In the genomic region with DNA sequence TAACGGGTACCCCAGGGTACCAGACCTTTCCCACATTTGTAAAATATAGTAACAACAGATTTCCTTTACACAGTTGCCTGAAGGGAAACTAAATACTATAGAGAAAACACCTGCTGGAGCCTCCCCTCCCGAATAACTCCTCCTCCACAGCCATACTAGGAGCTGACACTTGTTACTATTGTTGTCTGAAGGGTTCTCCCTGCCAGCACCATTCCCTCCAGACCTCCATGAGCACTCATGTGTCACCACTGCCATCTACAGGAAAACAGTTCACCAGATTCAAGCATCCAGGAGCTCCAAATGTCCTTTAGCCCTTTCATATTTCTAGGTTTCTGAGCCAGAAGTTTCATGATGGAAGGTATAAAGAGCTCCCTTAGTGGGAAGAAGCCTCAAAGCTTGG, we compare ENCODE assay signal across 8 mouse cellular contexts. TPM values are rescaled to one million over a fixed set of nuclear protein-coding genes. Genes with fewer than 3 reads are reported as not detected.
DNase-seq lines count a peak whose midpoint lies in the region; ATAC-seq and TF ChIP-seq lines count a peak whose summit lies in the region.

No protein-coding gene starts in this region.

- no peaks in the 10 kb centered on the region for H3K9me3 ChIP-seq in ES-Bruce4 (replicated peaks; ENCODE audit: control insufficient read depth, insufficient read depth, low read length, poor library complexity, severe bottlenecking)
- no peaks in the 10 kb centered on the region for H3K9me3 ChIP-seq in embryonic facial prominence, embryonic 10.5 days
- H3K9me3 ChIP-seq in heart, embryonic 14.5 days (ENCODE audit: control insufficient read depth, low read length) = no peaks in the 10 kb centered on the region
- no peaks in the 10 kb centered on the region for H3K9me3 ChIP-seq in lung, embryonic 15.5 days
- H3K9me3 ChIP-seq in stomach, embryonic 15.5 days = no peaks in the 10 kb centered on the region

- H3K4me1 ChIP-seq in ES-Bruce4 (ENCODE audit: control insufficient read depth, insufficient read depth, low read length) = peaks cover 7% of the 10 kb centered on the region
- peaks cover 71% of the 10 kb centered on the region for H3K4me1 ChIP-seq in embryonic facial prominence, embryonic 10.5 days
- peaks cover 3 to 10% of the 10 kb centered on the region in 2 experiments; a peak in 3 of 4 replicates for H3K4me1 ChIP-seq in heart, embryonic 14.5 days (ENCODE audit: control insufficient read depth in 2 of 2, insufficient read depth in 2 of 2, low read length in 2 of 2)
- peaks cover 56% of the 10 kb centered on the region for H3K4me1 ChIP-seq in lung, embryonic 15.5 days
- peaks cover 45% of the 10 kb centered on the region for H3K4me1 ChIP-seq in stomach, embryonic 15.5 days

- no peak for TF ChIP-seq EP300 in ES-Bruce4 (IDR thresholded peaks at IDR 0.05; ENCODE audit: insufficient read depth, low read depth, low read length)

- H3K9ac ChIP-seq in ES-Bruce4 (ENCODE audit: low read depth, poor library complexity, severe bottlenecking) = no peak overlapping the region
- no peak overlapping the region for H3K9ac ChIP-seq in heart, embryonic 14.5 days (ENCODE audit: low read length)
- no peak overlapping the region for H3K9ac ChIP-seq in lung, embryonic 15.5 days
- no peak overlapping the region for H3K9ac ChIP-seq in stomach, embryonic 15.5 days

- TF ChIP-seq POLR2A in ES-Bruce4 (IDR thresholded peaks at IDR 0.05; ENCODE audit: insufficient read depth, low read length) = no peak

- peak; percentile 51 for TF ChIP-seq CTCF in ES-Bruce4 (IDR thresholded peaks at IDR 0.05; ENCODE audit: low read depth, low read length)

- no peaks in the 10 kb centered on the region for H3K27me3 ChIP-seq in ES-Bruce4 (ENCODE audit: control insufficient read depth, insufficient read depth, low read length, poor library complexity, severe bottlenecking)
- no peaks in the 10 kb centered on the region for H3K27me3 ChIP-seq in embryonic facial prominence, embryonic 10.5 days (replicated peaks; ENCODE audit: low read depth, poor library complexity, severe bottlenecking)
- no peaks in the 10 kb centered on the region for H3K27me3 ChIP-seq in heart, embryonic 14.5 days (ENCODE audit: control insufficient read depth, insufficient read depth, low read length)
- no peaks in the 10 kb centered on the region for H3K27me3 ChIP-seq in lung, embryonic 15.5 days
- no peaks in the 10 kb centered on the region for H3K27me3 ChIP-seq in stomach, embryonic 15.5 days (replicated peaks)

- 47% methylated on average over 2 of the region's 2 CpGs for WGBS in embryonic facial prominence, embryonic 10.5 days
- WGBS in heart, embryonic 14.5 days = 38% methylated on average over 2 of the region's 2 CpGs
- WGBS in lung, embryonic 15.5 days = 43% methylated on average over 2 of the region's 2 CpGs
- 44% methylated on average over 2 of the region's 2 CpGs for WGBS in stomach, embryonic 15.5 days

- 0 out of 2 replicates have a peak, but pooled peaks have one; percentile 69 for ATAC-seq in heart, embryonic 14.5 days (ENCODE audit: insufficient number of reproducible peaks, insufficient read depth, low FRiP score, low read depth)
- peak; percentile 50; the same call in 1 of the 2 replicates for ATAC-seq in lung, embryonic 15.5 days (ENCODE audit: borderline replicate concordance, extremely low read depth, low FRiP score, low TSS enrichment)
- ATAC-seq in stomach, embryonic 15.5 days (ENCODE audit: insufficient read depth, low FRiP score, low read depth) = peak; percentile 33; the same call in 1 of the 2 replicates

- peak; percentile 54 for DNase-seq in adrenal gland, adult 8-10 months
- peak; percentile 64 for DNase-seq in embryonic facial prominence, embryonic 10.5 days (ENCODE audit: low spot score)
- DNase-seq in kidney, postnatal 14 days = peak; percentile 72
- DNase-seq in urinary bladder, adult 2 months (ENCODE audit: low spot score) = no peak

- no peak overlapping the region for H3K4me3 ChIP-seq in ES-Bruce4 (ENCODE audit: low read depth, low read length)
- no peak overlapping the region for H3K4me3 ChIP-seq in embryonic facial prominence, embryonic 10.5 days
- no peak overlapping the region for H3K4me3 ChIP-seq in heart, embryonic 14.5 days (ENCODE audit: control insufficient read depth in 1 of 2, insufficient read depth in 1 of 2, low read depth in 1 of 2, low read length in 2 of 2)
- H3K4me3 ChIP-seq in lung, embryonic 15.5 days = no peak overlapping the region
- no peak overlapping the region for H3K4me3 ChIP-seq in stomach, embryonic 15.5 days (replicated peaks)

- H3K36me3 ChIP-seq in ES-Bruce4 (ENCODE audit: control insufficient read depth, insufficient read depth, low read length, poor library complexity, severe bottlenecking) = no peaks in the 10 kb centered on the region
- no peaks in the 10 kb centered on the region for H3K36me3 ChIP-seq in embryonic facial prominence, embryonic 10.5 days (replicated peaks)
- H3K36me3 ChIP-seq in heart, embryonic 14.5 days (ENCODE audit: control insufficient read depth, insufficient read depth, low read length) = no peaks in the 10 kb centered on the region
- H3K36me3 ChIP-seq in lung, embryonic 15.5 days = no peaks in the 10 kb centered on the region
- no peaks in the 10 kb centered on the region for H3K36me3 ChIP-seq in stomach, embryonic 15.5 days

- H3K27ac ChIP-seq in ES-Bruce4 (ENCODE audit: insufficient read depth, low read length) = peak overlapping the region; percentile 84; the same call in 1 of the 2 replicates
- H3K27ac ChIP-seq in embryonic facial prominence, embryonic 10.5 days (replicated peaks) = peak overlapping the region; percentile 65; the same call in 1 of the 2 replicates
- peak overlapping the region; percentile 10 to 11; a peak in 1 of 4 replicates for H3K27ac ChIP-seq in heart, embryonic 14.5 days (replicated peaks in 1 of 2; ENCODE audit: control insufficient read depth in 1 of 2, insufficient read depth in 1 of 2, low read depth in 2 of 2, low read length in 2 of 2)
- H3K27ac ChIP-seq in lung, embryonic 15.5 days = peak overlapping the region; percentile 31
- H3K27ac ChIP-seq in stomach, embryonic 15.5 days = no peak overlapping the region

- no peak overlapping the region for H3K4me2 ChIP-seq in heart, embryonic 14.5 days (ENCODE audit: low read length)
- H3K4me2 ChIP-seq in lung, embryonic 15.5 days = no peak overlapping the region
- no peak overlapping the region for H3K4me2 ChIP-seq in stomach, embryonic 15.5 days

RNA-seq across cellular contexts. Expression of gene Tom1l2, which starts 60.0 kb away (rescaled TPM):
- polyA plus RNA-seq in ES-Bruce4 (2011; ENCODE audit: insufficient read depth, insufficient read length, low read depth, missing spikeins) = 9.9 and 12.4 TPM in 2 replicates
- 100 to 1,000 TPM in 3 of 4 experiments, 10 to 100 TPM in 1; 98.4 to 137 (median 112) TPM for total RNA-seq in adrenal gland, adult 8-10 months (2022)
- polyA plus RNA-seq in embryonic facial prominence, embryonic 10.5 days (2016; fragmentation: Nextera tagmentation; extraction: Ambion mirVana) = 20.4 and 21.0 TPM in 2 replicates
- 22.5 and 25.7 TPM in 2 replicates for polyA plus RNA-seq in heart, embryonic 14.5 days (2014; fragmentation: Nextera tagmentation; extraction: Ambion mirVana)
- polyA plus RNA-seq in lung, embryonic 15.5 days (2015; fragmentation: Nextera tagmentation; extraction: Ambion mirVana) = 23.3 and 26.1 TPM in 2 replicates
- polyA plus RNA-seq in stomach, embryonic 15.5 days (2015; fragmentation: Nextera tagmentation; extraction: Ambion mirVana) = 24.1 and 24.6 TPM in 2 replicates
- 71.5 and 86.7 TPM in 2 replicates for polyA plus RNA-seq in urinary bladder, adult 2 months (2012; rRNA removed)
